Mouse (Mus musculus) left cerebral cortex, adult 18-20 months (tissue): Measurements from ENCODE around the gene Olfr629. TPM values are rescaled to one million over a fixed set of nuclear protein-coding genes. Genes with fewer than 3 reads are reported as not detected.
"Not testable (repeated sequence)": the region's sequence is repeated elsewhere in the genome, so short reads cannot be mapped to it uniquely, and the experiment has no call there.

Source experiments
- DNase-seq, 2 experiments: peaks; one replicate each; pipeline ENCODE4 v3.0.0; 2021 to 2022; ENCODE audit warnings: low spot score in 2 of 2, mixed read lengths in 1 of 2
- long read RNA-seq, 2 experiments: library from polyadenylated mRNA; stranded (forward); transcript quantifications; one replicate each; pipeline ENCODE4 v2.0.0; 2021
- total RNA-seq, 2 experiments: library from RNA; stranded (reverse); gene quantifications; 2 replicates each; pipeline ENCODE4 v1.2.3; 2021

Olfr629 gene
- not detected for total RNA-seq
- long read RNA-seq, experiment 1 = 0 reads
- long read RNA-seq, experiment 2 = 0 reads

DNA sequence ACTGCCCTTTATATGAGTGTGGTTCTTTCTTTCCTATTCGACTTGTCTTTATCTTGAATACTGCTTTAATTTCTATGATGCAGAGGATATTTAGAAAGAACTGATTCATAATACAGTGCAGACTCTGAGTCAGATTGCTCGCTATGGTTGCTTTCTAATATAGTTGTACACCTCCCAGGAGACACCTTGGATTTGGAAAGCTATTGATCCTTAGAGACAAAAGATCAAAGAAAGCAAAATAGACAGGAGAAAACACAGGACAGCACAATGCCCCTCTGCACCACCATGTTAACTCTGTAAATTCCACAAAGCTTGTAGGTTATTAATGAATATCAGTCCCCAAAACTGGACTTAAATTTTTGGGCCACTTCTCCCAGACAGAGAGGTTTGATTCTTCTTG lies at the start of gene Olfr629:
Gene Olfr629, minus strand, starts transcription at position 101 of the 400 bp plus-strand sequence.
- no peak for DNase-seq

DNA sequence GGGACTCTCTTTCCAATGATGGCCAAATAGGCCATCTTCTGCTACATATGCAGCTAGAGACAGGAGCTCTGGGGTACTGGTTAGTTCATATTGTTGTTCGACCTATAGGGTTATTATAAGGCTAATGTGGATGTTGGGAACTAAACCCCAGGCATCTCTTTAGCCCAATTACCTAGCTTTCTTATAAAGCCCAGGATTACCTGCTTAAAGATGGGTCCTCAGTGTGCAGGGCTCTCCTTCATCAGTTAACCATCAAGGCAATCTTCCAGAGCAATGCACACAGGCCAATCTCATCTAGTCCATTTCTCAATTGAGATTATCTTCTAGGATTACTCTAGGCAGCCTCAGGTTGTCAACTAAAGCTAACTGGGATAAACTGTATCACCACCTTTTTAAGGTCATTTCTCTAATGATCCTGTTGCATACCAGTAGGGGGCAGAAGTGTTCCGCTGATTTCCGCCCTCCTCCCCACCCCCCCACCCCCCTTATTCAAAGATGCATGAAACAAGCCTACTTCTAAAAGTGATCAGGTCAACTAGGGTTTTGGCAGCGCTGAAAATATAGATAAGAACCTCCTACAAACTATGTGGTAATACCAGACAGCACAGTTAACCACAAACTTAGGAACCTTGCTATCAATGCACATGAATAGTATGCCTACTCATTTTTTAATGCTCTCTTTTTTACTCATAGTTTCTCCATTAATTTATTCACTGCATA lies 48.1 kb upstream of the Olfr629 start:
- no peak for DNase-seq

DNA sequence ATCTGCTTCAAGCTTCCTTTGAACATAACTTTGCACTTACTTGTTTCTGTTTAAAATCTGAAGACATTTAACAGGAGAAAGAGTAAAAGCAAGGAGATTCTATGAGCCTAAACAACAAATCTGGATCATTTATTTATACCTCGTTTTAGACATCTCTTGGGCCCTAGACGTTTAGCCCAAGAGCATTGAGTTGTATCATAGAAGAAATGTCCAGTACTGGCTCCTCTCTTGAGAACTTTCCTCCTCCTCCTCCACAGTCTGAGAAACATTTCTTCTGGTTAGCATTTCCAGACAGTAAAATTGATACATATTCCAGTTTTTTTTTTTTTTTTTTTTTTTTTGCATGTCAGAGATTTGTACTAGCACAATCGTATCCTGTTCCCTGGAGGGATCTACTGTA lies 47.0 kb upstream of the Olfr629 start, which contains the start of gene Olfr67:
Gene Olfr67, minus strand, starts transcription at position 101 of the 400 bp plus-strand sequence.
- no peak for DNase-seq

DNA sequence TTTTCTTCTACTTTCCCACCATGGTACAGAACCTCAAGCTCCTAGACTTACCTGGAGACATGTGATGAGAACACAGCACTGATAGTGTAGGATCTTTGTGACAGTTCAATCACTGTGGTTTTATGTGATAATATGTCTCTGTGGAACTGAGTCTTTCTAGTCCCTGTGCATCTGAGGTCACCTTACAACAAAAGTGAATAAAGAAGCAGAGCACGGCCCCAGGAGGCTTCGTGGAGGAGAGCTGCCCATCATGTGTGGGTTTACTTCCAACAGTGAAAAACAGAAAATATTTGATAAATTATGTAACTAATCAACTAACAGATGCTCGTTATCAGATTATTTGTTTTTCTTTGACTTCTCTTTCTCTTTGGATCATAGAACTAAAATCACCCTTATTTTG lies 34.9 kb upstream of the Olfr629 start, which contains the start of gene Olfr68:
Gene Olfr68, minus strand, starts transcription at position 101 of the 400 bp plus-strand sequence.
- no peak for DNase-seq

DNA sequence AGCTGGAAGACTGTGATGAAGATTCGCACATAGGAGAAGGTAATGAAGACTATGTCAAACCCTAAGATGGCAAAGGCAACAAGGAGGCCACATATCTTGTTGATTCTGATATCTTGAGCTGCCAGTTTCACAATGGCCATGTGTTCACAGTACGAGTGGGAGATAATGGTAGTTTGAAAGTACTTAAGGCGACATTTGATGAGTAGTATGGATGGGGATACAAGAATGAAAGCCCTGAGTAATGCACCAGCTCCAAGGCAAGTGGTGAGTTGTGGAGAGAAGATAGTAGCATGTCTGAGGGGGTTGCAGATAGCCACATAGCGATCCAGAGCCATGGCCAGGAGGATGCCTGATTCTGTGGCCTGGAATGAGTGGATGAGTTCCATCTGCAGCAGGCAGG lies 32.9 kb upstream of the Olfr629 start:
- DNase-seq = not testable (repeated sequence)

DNA sequence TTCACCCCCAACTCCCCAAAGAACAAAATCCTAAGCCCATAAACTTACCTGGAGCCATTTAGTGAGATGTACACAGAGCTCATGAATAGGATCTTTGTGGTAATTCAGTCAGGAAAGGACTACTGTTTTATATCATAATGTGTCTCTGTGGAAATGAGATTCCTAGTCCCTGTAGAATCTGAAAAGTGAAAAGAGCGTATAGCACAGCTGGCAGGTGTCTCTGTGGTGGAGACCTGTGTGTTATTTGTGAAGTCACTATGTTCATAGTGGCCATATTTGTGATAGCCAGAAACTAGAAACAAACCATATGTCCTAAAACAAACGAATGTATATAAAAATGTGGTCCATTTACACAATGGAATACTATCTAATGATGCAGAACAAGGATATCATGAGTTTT lies 26.8 kb upstream of the Olfr629 start, which contains the start of gene Olfr69:
Gene Olfr69, minus strand, starts transcription at position 101 of the 400 bp plus-strand sequence.
- no peak for DNase-seq

DNA sequence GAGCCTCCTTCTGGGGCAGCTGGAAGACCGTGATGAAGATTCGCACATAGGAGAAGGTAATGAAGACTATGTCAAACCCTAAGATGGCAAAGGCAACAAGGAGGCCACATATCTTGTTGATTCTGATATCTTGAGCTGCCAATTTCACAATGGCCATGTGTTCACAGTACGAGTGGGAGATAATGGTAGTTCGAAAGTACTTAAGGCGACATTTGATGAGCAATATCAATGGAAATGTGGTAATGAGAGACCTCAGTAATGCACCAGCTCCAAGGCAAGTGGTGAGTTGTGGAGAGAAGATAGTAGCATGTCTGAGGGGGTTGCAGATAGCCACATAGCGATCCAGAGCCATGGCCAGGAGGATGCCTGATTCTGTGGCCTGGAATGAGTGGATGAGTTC lies 22.9 kb upstream of the Olfr629 start:
- not testable (repeated sequence) for DNase-seq

DNA sequence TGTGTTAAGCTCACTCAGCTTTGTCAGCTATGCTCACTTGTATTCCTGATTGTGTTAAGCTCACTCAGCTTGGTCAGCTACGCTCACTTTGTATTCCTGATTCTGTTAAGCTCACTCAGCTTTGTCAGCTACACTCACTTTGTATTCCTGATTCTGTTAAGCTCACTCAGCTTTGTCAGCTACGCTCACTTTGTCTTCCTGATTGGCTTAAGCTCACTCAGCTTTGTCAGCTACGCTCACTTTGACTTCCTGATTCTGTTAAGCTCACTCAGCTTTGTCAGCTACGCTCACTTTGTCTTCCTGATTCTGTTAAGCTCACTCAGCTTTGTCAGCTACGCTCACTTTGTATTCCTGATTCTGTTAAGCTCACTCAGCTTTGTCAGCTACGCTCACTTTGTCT lies 17.5 kb upstream of the Olfr629 start:
- DNase-seq = not testable (repeated sequence)

DNA sequence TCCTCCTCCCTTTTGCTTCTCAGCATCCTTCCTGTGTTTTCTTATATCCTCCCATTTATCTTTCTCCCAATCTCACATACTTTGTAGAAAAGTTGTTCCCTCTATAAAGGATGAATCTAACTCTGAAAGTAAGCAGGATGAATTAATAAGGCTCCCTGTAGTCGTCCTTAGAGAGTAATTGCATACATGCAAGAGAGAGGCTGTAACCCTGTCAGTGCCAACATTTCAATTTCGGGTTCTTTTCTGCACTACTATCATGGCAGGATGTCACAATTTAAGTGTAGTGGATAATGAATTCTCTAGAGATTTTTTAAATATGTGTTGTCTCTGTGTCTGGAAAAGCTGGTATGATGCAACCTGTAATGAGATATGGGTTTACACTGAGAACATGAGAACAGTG lies 12.5 kb upstream of the Olfr629 start, which contains the start of gene Olfr630:
Gene Olfr630, minus strand, starts transcription at position 101 of the 400 bp plus-strand sequence.
- DNase-seq = no peak

DNA sequence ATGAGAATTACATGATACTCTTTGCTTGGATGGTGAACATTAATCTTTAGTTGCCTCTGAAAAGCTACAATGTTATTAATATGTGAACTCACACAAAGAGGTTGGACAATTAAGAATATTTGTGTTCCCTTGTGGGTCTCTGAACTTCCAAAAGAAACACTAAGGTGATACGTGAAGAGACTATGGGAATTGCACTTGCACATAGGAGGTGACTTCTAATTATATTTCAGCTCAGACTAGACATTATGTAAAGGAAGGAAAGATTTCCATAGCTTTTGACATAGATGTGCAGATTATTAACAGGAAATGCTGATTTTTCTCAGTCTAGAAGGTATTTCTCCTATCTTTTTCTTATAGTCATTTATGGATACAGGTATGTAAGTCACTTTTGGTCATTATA lies 14.7 kb downstream of the Olfr629 start, which contains the start of gene Olfr628:
Gene Olfr628, plus strand, starts transcription at position 301 of the 400 bp plus-strand sequence.
- no peak for DNase-seq

DNA sequence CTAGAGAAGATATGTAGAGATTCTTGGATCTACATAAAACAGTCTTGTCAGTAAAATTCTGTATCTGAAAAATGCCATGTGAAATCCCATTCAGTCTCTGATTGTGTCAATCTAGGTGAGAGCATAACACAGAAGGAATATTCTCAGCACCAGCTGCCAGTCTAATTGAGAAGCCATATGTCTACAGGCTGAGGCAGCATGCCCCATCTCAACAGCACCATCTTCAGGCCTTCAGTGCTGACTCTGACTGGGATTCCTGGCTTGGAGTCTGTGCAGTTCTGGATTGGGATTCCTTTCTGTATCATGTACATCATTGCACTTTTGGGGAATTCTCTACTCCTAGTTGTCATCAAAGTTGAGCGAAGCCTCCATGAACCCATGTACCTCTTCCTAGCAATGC lies 28.3 kb downstream of the Olfr629 start:
- not testable (repeated sequence) for DNase-seq

DNA sequence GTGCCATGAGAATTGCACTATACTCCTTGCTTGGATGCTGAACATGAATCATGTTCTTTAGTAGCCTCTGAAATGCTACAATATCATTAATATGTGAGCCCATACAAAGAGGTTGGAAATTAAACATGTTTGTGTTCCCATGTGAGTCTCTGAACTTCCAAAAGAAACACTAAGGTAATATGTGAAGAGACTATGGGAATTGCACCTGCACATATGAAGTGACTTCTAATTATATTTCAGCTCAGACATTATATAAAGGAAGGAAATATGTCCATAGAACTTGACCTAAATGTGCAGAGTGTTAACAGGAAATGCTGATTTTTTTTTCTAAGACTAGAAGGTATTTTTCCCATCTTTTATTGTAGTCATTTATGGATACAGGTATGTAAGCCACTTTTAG lies 30.4 kb downstream of the Olfr629 start, which contains the start of gene Olfr243:
Gene Olfr243, plus strand, starts transcription at position 301 of the 400 bp plus-strand sequence.
- DNase-seq = no peak

DNA sequence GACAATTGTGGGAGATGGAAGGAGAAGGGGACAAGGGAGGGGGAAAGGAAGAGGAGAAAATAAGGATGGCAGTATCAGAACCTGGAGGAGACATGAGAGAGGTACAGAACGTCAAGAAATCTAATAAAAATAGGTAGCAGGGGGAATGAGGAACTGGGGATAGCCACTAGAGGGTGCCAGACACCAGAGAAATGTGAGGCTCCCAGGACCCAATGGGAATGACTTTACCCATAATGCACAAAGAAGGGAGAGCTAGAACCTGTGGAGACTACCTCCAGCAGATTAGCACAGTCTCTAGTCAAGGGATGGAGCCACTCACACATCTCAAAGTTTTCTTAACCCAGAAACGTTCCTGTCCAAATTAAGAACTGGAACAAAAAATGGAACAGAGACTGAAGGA lies 32.7 kb downstream of the Olfr629 start:
- DNase-seq = no peak

DNA sequence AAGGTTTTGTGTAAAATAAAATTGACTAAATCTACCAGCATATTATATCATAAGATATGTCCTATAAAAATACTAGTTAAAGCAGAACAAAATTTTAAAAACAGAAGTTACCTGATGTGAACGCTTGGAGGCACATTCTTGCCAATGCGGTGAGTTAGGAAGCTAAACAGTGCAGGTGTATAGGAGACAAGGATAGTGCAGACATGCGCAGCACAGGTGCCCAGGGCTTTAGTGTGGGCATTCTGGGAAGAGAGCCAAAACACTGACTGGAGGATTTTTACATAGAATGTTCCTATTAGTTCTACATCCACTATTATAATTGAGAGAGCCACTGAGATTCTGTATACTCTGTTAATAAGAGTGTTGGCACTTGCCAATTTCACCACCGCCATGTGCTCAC lies 45.3 kb downstream of the Olfr629 start:
- DNase-seq = no peak

Other genes starting within 250 kb of the Olfr629 start
- gene Olfr609, start 246.9 kb downstream of the Olfr629 start, total RNA-seq = not detected
- not detected for gene Olfr610, start 232.8 kb downstream of the Olfr629 start, total RNA-seq
- gene Olfr611, start 224.1 kb downstream of the Olfr629 start, total RNA-seq = not detected
- not detected for gene Olfr612, start 202.2 kb downstream of the Olfr629 start, total RNA-seq
- gene Olfr613, start 196.9 kb downstream of the Olfr629 start, total RNA-seq = not detected
- gene Olfr615, start 188.9 kb downstream of the Olfr629 start, total RNA-seq = not detected
- not detected for gene Olfr616, start 175.8 kb downstream of the Olfr629 start, total RNA-seq
- gene Olfr617, start 171.9 kb downstream of the Olfr629 start, total RNA-seq = not detected
- not detected for gene Olfr618, start 154.8 kb downstream of the Olfr629 start, total RNA-seq
- gene Olfr619, start 144.4 kb downstream of the Olfr629 start, total RNA-seq = not detected
- gene Olfr620, start 132.4 kb downstream of the Olfr629 start, total RNA-seq = not detected
- gene Olfr622, start 102.2 kb downstream of the Olfr629 start, total RNA-seq = not detected
- not detected for gene Olfr623, start 81.2 kb downstream of the Olfr629 start, total RNA-seq
- under 1 TPM in 1 of 2 experiments, not detected in 1; 0.07 TPM for gene Olfr624, start 73.8 kb downstream of the Olfr629 start, total RNA-seq
- gene Olfr625-ps1, start 62.2 kb downstream of the Olfr629 start, total RNA-seq = not detected
- gene Olfr243, start 30.3 kb downstream of the Olfr629 start, total RNA-seq = not detected
- gene Olfr628, start 14.6 kb downstream of the Olfr629 start, total RNA-seq = not detected
- gene Olfr630, start 12.4 kb upstream of the Olfr629 start, total RNA-seq = not detected
- gene Olfr69, start 26.7 kb upstream of the Olfr629 start, total RNA-seq = not detected
- not detected for gene Olfr68, start 34.8 kb upstream of the Olfr629 start, total RNA-seq
- gene Olfr67, start 46.9 kb upstream of the Olfr629 start, total RNA-seq = not detected
- 10 to 100 TPM; 40.8 to 52.6 TPM for gene Hbb-bt, start 69.1 kb upstream of the Olfr629 start, total RNA-seq
- 100 to 1,000 TPM; 337 to 460 TPM for gene Hbb-bs, start 83.2 kb upstream of the Olfr629 start, total RNA-seq
- gene Hbb-bh2, start 95.6 kb upstream of the Olfr629 start, total RNA-seq = not detected
- not detected for gene Hbb-bh1, start 98.2 kb upstream of the Olfr629 start, total RNA-seq
- gene Hbb-y, start 108.3 kb upstream of the Olfr629 start, total RNA-seq = not detected
- not detected for gene Olfr66, start 141.3 kb upstream of the Olfr629 start, total RNA-seq
- not detected for gene Olfr64, start 149.5 kb upstream of the Olfr629 start, total RNA-seq
- not detected for gene Olfr65, start 158.5 kb upstream of the Olfr629 start, total RNA-seq
- gene Olfr631, start 183.9 kb upstream of the Olfr629 start, total RNA-seq = not detected
- gene Olfr632, start 189.4 kb upstream of the Olfr629 start, total RNA-seq = not detected
- not detected for gene Olfr633, start 199.5 kb upstream of the Olfr629 start, total RNA-seq
- gene Olfr635, start 226.2 kb upstream of the Olfr629 start, total RNA-seq = under 1 TPM in 1 of 2 experiments, not detected in 1; 0.05 TPM